Mouse (Mus musculus) forebrain, embryonic 11.5 days (tissue): ENCODE data around the gene Ttc4. TPM values are rescaled to one million over a fixed set of nuclear protein-coding genes. Genes with fewer than 3 reads are reported as not detected.

Source experiments
- ATAC-seq: fragments of 200-750 bp; cut with Nextera tagmentation; replicated peaks from 2 replicates; pipeline ENCODE4 v1.8.0; 2017; ENCODE audit warnings: moderate TSS enrichment; ENCODE audit not compliant: low FRiP score
- DNase-seq: peaks from one replicate; pipeline ENCODE4 v3.0.0-alpha.2; 2017; ENCODE audit warnings: low spot score
- H3K27ac ChIP-seq: fragments of 300-500 bp; sonication (generic); 2 replicates; pipeline ENCODE4 v1.5.1; 2014; ENCODE audit warnings: low read depth, low read length
- H3K27me3 ChIP-seq: fragments of 300-500 bp; sonication (generic); 2 replicates; pipeline ENCODE4 v1.6.1; 2014; ENCODE audit warnings: mild to moderate bottlenecking, low read length, mixed read lengths; ENCODE audit not compliant: control insufficient read depth, insufficient read depth
- H3K36me3 ChIP-seq: fragments of 300-500 bp; sonication (generic); 2 replicates; pipeline ENCODE4 v1.6.1; 2014; ENCODE audit warnings: mild to moderate bottlenecking, low read length, moderate library complexity, mixed read lengths; ENCODE audit not compliant: control insufficient read depth, insufficient read depth
- H3K4me1 ChIP-seq: fragments of 300-500 bp; sonication (generic); replicated peaks from 2 replicates; pipeline ENCODE4 v1.6.1; 2014; ENCODE audit warnings: low read length, mixed read lengths; ENCODE audit not compliant: control insufficient read depth, insufficient read depth
- H3K4me2 ChIP-seq: fragments of 300-500 bp; sonication (generic); 2 replicates; pipeline ENCODE4 v1.6.1; 2014; ENCODE audit warnings: low read depth, mild to moderate bottlenecking, low read length, moderate library complexity, mixed read lengths; ENCODE audit not compliant: severe bottlenecking
- H3K4me3 ChIP-seq: fragments of 300-500 bp; sonication (generic); 2 replicates; pipeline ENCODE4 v1.5.1; 2014; ENCODE audit warnings: low read depth, low read length
- H3K9ac ChIP-seq: fragments of 300-500 bp; sonication (generic); 2 replicates; pipeline ENCODE4 v1.6.1; 2014; ENCODE audit warnings: low read length
- H3K9me3 ChIP-seq: fragments of 300-500 bp; sonication (generic); 2 replicates; pipeline ENCODE4 v1.6.1; 2016; ENCODE audit warnings: low read length, mixed read lengths; ENCODE audit not compliant: control insufficient read depth
- WGBS: fragments of 180-500 bp; shearing (Covaris S2); extraction: QIAGEN DNeasy Blood & Tissue Kit; methylation state at CpG from one replicate; pipeline ENCODE4 v1.1.7; 2014; 5-methylcytosine and 5-hydroxymethylcytosine counted together
- polyA plus RNA-seq: library from polyadenylated mRNA; unstranded; fragments of >200 nt; fragmentation: Nextera tagmentation; extraction: Ambion mirVana; gene quantifications from 2 replicates; pipeline ENCODE4 v1.2.1, GENCODE M21; 2014

Gene Ttc4
- polyA plus RNA-seq, 1 experiment from 2014 or later: 101 TPM

DNA sequence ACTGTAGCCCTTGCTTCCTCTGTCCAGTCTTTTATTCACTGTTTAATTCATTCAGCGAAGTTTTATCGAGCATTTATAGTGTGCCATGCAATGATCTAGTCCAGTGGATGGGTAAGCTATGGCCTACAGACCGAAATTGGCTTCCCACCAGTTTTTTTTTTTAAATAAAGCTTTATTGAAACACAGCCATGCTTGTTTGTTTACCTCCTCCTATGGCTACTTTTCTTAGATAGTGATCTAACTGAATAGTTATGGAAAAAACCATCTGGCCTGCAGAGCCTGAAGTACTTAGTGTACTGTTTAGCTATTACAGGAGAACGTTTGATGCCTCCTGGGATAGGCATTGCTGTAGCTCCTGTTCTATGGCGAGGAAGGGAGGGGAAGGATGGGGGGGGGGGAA, 32.9 kb downstream of the Ttc4 start:
- Histone ChIP-seq H3K27me3 (no peaks in the 10 kb centered on the region), H3K4me2 (no peak overlapping the region), H3K4me3 (no peak overlapping the region), H3K9me3 (no peaks in the 10 kb centered on the region; the same call in 1 of the 2 replicates), H3K27ac (no peak overlapping the region), H3K9ac (no peak overlapping the region), H3K4me1 (no peaks in the 10 kb centered on the region), H3K36me3 (no peaks in the 10 kb centered on the region)
- DNase-seq: no peak
- WGBS: 83% methylated on average over 5 of the region's 5 CpGs
- no peak for ATAC-seq

- 73% methylated on average over 6 of the region's 6 CpGs for WGBS
- H3K4me2 ChIP-seq: no peak overlapping the region
- no peaks in the 10 kb centered on the region for H3K9me3 ChIP-seq
- H3K27me3 ChIP-seq: no peaks in the 10 kb centered on the region
- no peaks in the 10 kb centered on the region for H3K36me3 ChIP-seq
- no peak overlapping the region for H3K9ac ChIP-seq
- no peaks in the 10 kb centered on the region for H3K4me1 ChIP-seq
- no peak overlapping the region for H3K4me3 ChIP-seq
- no peak overlapping the region for H3K27ac ChIP-seq
- no peak for ATAC-seq
- no peak for DNase-seq
These were observed 34.5 kb downstream of the Ttc4 start for GRCm38 (mm10) chr4:106644218-106644610.

DNA sequence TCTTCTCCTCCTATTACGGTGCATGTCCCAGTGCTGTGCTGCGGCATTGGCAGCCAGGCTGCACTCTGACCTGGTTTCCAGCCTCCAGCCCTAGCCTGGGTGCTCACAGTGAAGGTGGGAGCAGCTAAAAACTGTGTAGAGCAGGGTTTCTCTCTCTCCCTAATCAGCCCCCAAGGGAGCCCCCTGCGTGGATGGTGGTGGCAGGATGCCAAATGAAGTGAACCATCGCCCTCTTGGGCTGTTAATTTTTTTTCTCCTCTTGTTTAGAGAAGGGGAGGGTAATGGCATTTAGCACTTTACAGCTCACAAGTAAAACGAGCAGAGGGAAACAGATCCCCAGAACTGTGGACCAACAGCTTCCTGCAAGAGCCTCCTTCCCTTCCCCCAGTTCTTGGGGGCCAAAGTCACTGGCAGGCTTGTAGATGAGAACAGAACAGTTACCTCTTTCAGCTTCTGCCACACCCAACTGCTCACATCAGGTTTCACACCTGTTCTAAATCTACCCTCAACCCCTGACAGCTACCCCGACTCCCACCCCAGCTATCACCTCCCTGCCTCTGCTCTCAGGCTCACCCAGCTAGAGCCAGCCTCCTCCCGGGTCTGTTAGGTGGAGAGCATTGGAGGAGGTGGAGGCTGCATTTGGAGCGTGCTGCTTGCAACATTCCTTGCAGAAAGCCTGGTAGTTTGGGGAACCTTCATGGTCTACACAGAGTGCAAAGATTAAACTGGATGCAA, 35.1 kb downstream of the Ttc4 start:
- ATAC-seq (no peak), DNase-seq (no peak)
- Histone ChIP-seq H3K36me3 (no peaks in the 10 kb centered on the region), H3K4me2 (no peak overlapping the region), H3K4me1 (no peaks in the 10 kb centered on the region), H3K9ac (no peak overlapping the region), H3K27ac (no peak overlapping the region), H3K4me3 (no peak overlapping the region), H3K27me3 (no peaks in the 10 kb centered on the region), H3K9me3 (no peaks in the 10 kb centered on the region)
- 53% methylated on average over 8 of the region's 8 CpGs for WGBS

DNA sequence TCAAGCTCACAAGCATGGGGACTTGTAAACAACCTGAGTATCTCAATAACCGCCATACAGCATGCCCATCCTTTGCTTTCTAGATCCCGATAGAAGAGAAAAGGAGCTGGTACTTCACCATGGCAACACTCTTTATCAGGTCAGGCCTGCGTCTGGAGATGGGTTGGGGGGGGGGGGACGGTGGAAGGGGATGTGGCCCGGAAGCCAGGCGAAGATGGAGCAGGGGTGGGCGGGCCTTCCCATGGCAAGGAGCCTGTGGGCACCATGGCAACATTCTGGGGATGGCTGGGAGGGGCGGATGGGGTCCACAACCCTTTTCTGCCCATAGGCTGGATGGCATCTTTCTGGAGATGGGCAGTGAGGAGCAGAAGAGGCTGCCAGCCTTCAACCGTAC, 44.7 kb downstream of the Ttc4 start:
- DNase-seq (no peak), ATAC-seq (no peak)
- no peaks in the 10 kb centered on the region for H3K27me3 ChIP-seq
- H3K4me1 ChIP-seq: no peaks in the 10 kb centered on the region
- no peak overlapping the region for H3K27ac ChIP-seq
- no peaks in the 10 kb centered on the region for H3K36me3 ChIP-seq
- no peak overlapping the region for H3K4me2 ChIP-seq
- H3K9ac ChIP-seq: no peak overlapping the region
- H3K4me3 ChIP-seq: no peak overlapping the region
- WGBS: 65% methylated on average over 9 of the region's 9 CpGs
- H3K9me3 ChIP-seq: no peaks in the 10 kb centered on the region

GRCm38 (mm10) chr4:106633281-106634085, 45.3 kb downstream of the Ttc4 start:
- Histone ChIP-seq H3K36me3 (no peaks in the 10 kb centered on the region), H3K4me2 (no peak overlapping the region), H3K9me3 (no peaks in the 10 kb centered on the region), H3K4me1 (no peaks in the 10 kb centered on the region), H3K27me3 (no peaks in the 10 kb centered on the region), H3K27ac (no peak overlapping the region), H3K4me3 (no peak overlapping the region), H3K9ac (no peak overlapping the region)
- WGBS: 48% methylated on average over 8 of the region's 8 CpGs
- ATAC-seq: no peak
- DNase-seq: no peak

DNA sequence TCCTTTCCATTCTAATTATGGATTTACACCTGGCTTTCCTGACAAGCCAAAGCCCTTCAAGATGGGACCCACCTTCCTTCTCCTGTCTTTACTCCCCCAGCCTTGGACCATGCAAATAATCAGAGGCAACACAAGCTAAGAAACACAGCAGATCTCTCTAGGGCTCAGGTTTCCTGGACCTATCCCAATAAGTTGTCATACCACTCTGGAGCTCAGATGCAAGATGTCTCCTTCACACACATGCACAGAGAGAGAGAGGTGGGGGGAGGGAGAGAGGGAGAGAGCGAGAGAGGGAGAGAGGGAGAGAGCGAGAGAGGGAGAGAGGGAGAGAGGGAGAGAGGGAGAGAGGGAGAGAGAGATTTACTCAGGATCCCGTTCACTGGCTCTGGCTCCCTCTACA, 46.4 kb downstream of the Ttc4 start:
- DNase-seq (no peak), ATAC-seq (no peak)
- no peaks in the 10 kb centered on the region for H3K4me1 ChIP-seq
- 67% methylated on average over 1 of the region's 3 CpGs for WGBS
- H3K4me2 ChIP-seq: no peak overlapping the region
- no peaks in the 10 kb centered on the region for H3K27me3 ChIP-seq
- no peaks in the 10 kb centered on the region for H3K9me3 ChIP-seq
- H3K27ac ChIP-seq: no peak overlapping the region
- H3K36me3 ChIP-seq: no peaks in the 10 kb centered on the region
- H3K9ac ChIP-seq: no peak overlapping the region
- H3K4me3 ChIP-seq: no peak overlapping the region

DNA sequence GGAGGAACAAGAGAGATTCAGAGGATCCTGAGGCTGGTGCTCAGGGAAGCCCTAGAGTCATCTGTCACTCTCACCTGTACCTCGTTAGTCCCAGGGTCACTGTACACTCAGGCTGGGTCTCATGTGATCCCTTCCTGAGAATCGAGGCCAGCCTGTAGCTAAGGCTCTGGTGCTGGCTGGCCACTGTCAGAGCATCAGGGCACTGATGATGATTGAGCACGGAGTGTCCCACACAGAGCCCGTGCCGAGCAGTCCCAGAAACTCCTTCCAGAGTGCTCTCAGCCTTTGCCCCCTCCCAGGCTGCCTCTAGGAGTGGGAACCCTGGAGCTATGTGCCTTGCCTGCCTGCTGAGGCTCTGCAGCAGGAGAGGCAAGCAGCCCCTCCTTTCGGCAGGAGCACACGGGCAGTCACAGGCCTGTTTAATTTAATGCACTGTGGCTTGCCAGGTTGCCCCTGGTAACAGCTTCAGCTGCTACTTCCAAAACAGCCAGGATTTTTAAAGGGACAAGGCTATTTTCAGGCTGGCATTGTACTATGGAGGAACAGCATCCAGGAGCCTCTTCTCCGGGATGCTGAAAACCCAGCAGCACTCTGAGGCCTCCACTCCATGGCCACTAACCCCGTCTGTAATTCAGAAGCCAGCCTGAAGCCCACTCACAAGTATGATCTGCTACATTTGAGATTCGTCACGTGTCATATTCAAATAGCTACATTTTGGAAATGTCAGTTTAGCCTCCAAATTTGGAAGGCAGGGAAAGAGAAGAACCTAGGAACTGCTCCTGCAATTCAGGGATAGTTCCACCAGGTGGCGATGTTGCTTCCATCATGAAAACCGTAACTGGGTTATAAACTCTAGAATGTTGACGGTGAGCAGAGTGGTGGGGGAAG, 48.2 kb downstream of the Ttc4 start:
- H3K27ac ChIP-seq: no peak overlapping the region
- DNase-seq: peak; percentile 81
- H3K36me3 ChIP-seq: no peaks in the 10 kb centered on the region
- ATAC-seq: no peak
- WGBS: 33% methylated on average over 14 of the region's 14 CpGs
- H3K4me3 ChIP-seq: no peak overlapping the region
- no peaks in the 10 kb centered on the region for H3K27me3 ChIP-seq
- no peaks in the 10 kb centered on the region for H3K9me3 ChIP-seq
- H3K9ac ChIP-seq: no peak overlapping the region
- H3K4me1 ChIP-seq: no peaks in the 10 kb centered on the region
- no peak overlapping the region for H3K4me2 ChIP-seq

GRCm38 (mm10) chr4:106629374-106629773, 49.4 kb downstream of the Ttc4 start:
- DNase-seq: no peak
- WGBS: 77% methylated on average over 5 of the region's 5 CpGs
- Histone ChIP-seq H3K9ac (no peak overlapping the region), H3K36me3 (no peaks in the 10 kb centered on the region), H3K9me3 (no peaks in the 10 kb centered on the region), H3K4me3 (no peak overlapping the region), H3K27me3 (no peaks in the 10 kb centered on the region), H3K27ac (no peak overlapping the region), H3K4me1 (no peaks in the 10 kb centered on the region), H3K4me2 (no peak overlapping the region)
- no peak for ATAC-seq
